ENCODE assay signal across 10 mouse cellular contexts in the genomic region with DNA sequence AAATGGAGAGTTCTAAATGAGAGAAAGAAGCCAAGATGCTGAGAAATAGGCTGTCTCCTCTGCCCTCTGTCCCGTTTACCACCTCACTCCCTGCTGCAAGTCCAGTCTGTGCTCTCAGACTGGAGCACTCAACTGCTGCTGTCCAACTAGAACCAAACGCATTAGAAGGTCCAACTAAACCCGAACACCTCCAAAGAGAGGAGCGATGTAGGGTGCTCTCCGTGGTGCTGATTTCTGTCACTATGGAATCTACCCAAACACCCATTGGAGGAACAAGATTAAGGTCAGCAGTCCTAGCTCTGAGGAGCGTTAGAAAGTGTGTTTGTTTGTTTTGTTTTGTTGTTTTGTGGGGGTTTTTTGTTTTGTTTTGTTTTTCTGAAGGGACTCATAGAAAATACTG. TPM values are rescaled to one million over a fixed set of nuclear protein-coding genes. Genes with fewer than 3 reads are reported as not detected.
DNase-seq lines count a peak whose midpoint lies in the region; ATAC-seq and TF ChIP-seq lines count a peak whose summit lies in the region.
"Had no signal": no experiment of that assay in that cellular context is flagged by ENCODE, and none has a peak within 500 bp of the region (broad histone marks: within the 10 kb centered on the region; RNA-seq: fewer than 3 reads in every experiment).

No protein-coding gene starts in this region.

- H3K9ac ChIP-seq in lung, embryonic 14.5 days: no peak overlapping the region
- H3K9ac ChIP-seq in neural tube, embryonic 11.5 days (ENCODE audit: low read length): no peak overlapping the region

- no peaks in the 10 kb centered on the region for H3K27me3 ChIP-seq in lung, embryonic 14.5 days (ENCODE audit: insufficient read depth, low read length)
- H3K27me3 ChIP-seq in neural tube, embryonic 11.5 days (ENCODE audit: control insufficient read depth, insufficient read depth, low read length): no peaks in the 10 kb centered on the region

- DNase-seq in lung, embryonic 14.5 days: peak; percentile 89
- DNase-seq in lung, adult 2 months: no peak
- DNase-seq in adrenal gland, adult 2 months: peak; percentile 10
- peak; percentile 82 for DNase-seq in forelimb bud, embryonic 11.5 days (ENCODE audit: low read depth, low spot score)
- DNase-seq in neural tube, embryonic 11.5 days (ENCODE audit: low spot score): peak; percentile 42
- DNase-seq in right cerebral cortex, adult 2 months (ENCODE audit: low spot score in 2 of 2): no peak
- no peak for DNase-seq in cerebellum, postnatal 36 days
- DNase-seq in right cerebral cortex, postnatal 25 days: no peak

- no peaks in the 10 kb centered on the region for H3K4me1 ChIP-seq in lung, embryonic 14.5 days (ENCODE audit: insufficient read depth)
- H3K4me1 ChIP-seq in lung, adult 2 months (ENCODE audit: control insufficient read depth, insufficient read depth, low read length): no peaks in the 10 kb centered on the region
- H3K4me1 ChIP-seq in neural tube, embryonic 11.5 days (ENCODE audit: control insufficient read depth, insufficient read depth, low read length): no peaks in the 10 kb centered on the region

- H3K36me3 ChIP-seq in lung, embryonic 14.5 days (ENCODE audit: insufficient read depth): no peaks in the 10 kb centered on the region
- H3K36me3 ChIP-seq in neural tube, embryonic 11.5 days (ENCODE audit: control insufficient read depth, insufficient read depth, low read length): no peaks in the 10 kb centered on the region

- WGBS in lung, embryonic 14.5 days: 14% methylated on average over 6 of the region's 6 CpGs
- 17% methylated on average over 6 of the region's 6 CpGs for WGBS in lung, adult 2 months
- WGBS in neural tube, embryonic 11.5 days: 16% methylated on average over 6 of the region's 6 CpGs

- no peak for TF ChIP-seq POLR2A in lung, adult 2 months (IDR thresholded peaks at IDR 0.05; ENCODE audit: borderline replicate concordance, extremely low read depth, low read depth, low read length)

- no peak overlapping the region for H3K4me2 ChIP-seq in lung, embryonic 14.5 days
- H3K4me2 ChIP-seq in neural tube, embryonic 11.5 days (ENCODE audit: low read depth): no peak overlapping the region

- H3K27ac ChIP-seq in lung, embryonic 14.5 days (ENCODE audit: low read depth): no peak overlapping the region
- H3K27ac ChIP-seq in neural tube, embryonic 11.5 days (ENCODE audit: low read depth, low read length): no peak overlapping the region

- no peaks in the 10 kb centered on the region for H3K9me3 ChIP-seq in lung, embryonic 14.5 days (ENCODE audit: low read depth, low read length)
- no peaks in the 10 kb centered on the region for H3K9me3 ChIP-seq in neural tube, embryonic 11.5 days (ENCODE audit: control insufficient read depth, low read length)

- no peak overlapping the region for H3K4me3 ChIP-seq in lung, embryonic 14.5 days (ENCODE audit: low read depth, low read length)
- H3K4me3 ChIP-seq in lung, adult 2 months (replicated peaks; ENCODE audit: extremely low read depth, low read depth, low read length): no peak overlapping the region
- no peak overlapping the region for H3K4me3 ChIP-seq in neural tube, embryonic 11.5 days (ENCODE audit: low read depth, low read length)

- no peak for TF ChIP-seq CTCF in lung, embryonic 14.5 days (IDR thresholded peaks at IDR 0.05; ENCODE audit: low read depth)
- TF ChIP-seq CTCF in lung, adult 2 months (IDR thresholded peaks at IDR 0.05; ENCODE audit: insufficient read depth, low read length): no peak

- no peak for ATAC-seq in lung, embryonic 14.5 days (ENCODE audit: insufficient read depth)
- ATAC-seq in neural tube, embryonic 11.5 days (ENCODE audit: insufficient read depth, low FRiP score, low TSS enrichment): no peak

RNA-seq across cellular contexts. Expression of a gene that starts 3.9 kb away (rescaled TPM):
- 0.31 TPM in 1 of 2 replicates, not detected in the other for polyA plus RNA-seq in lung, embryonic 14.5 days (2014; fragmentation: Nextera tagmentation; extraction: Ambion mirVana)
- polyA plus RNA-seq in lung, adult 2 months (2012; rRNA removed): 0.51 and 51.5 TPM in 2 replicates
- under 1 TPM in 1 of 2 experiments, not detected in 1; 0.52 TPM for total RNA-seq in adrenal gland, adult 2 months (2021)
- 0.12 and 0.13 TPM in 2 replicates for polyA plus RNA-seq in adrenal gland, adult 2 months (2012; rRNA removed)
- 7.7 and 7.9 TPM in 2 replicates for polyA plus RNA-seq in neural tube, embryonic 11.5 days (2014; fragmentation: Nextera tagmentation; extraction: Ambion mirVana)
- total RNA-seq: left cerebral cortex, postnatal 10 days had no signal
- polyA plus RNA-seq: cortical plate, adult 2 months had no signal

RNA-seq across cellular contexts. Expression of a gene that starts 10.4 kb away (rescaled TPM):
- polyA plus RNA-seq in lung, embryonic 14.5 days (2014; fragmentation: Nextera tagmentation; extraction: Ambion mirVana): not detected in 2 replicates
- polyA plus RNA-seq in lung, adult 2 months (2012; rRNA removed): not detected in 2 replicates
- total RNA-seq in adrenal gland, adult 2 months (2021): not detected
- polyA plus RNA-seq in adrenal gland, adult 2 months (2012; rRNA removed): not detected in 2 replicates
- not detected in 2 replicates for polyA plus RNA-seq in neural tube, embryonic 11.5 days (2014; fragmentation: Nextera tagmentation; extraction: Ambion mirVana)

RNA-seq across cellular contexts. Expression of a gene that starts 45.3 kb away (rescaled TPM):
- not detected in 2 replicates for polyA plus RNA-seq in lung, embryonic 14.5 days (2014; fragmentation: Nextera tagmentation; extraction: Ambion mirVana)
- polyA plus RNA-seq in lung, adult 2 months (2012; rRNA removed): 0.58 TPM in 1 of 2 replicates, not detected in the other
- total RNA-seq in adrenal gland, adult 2 months (2021): not detected
- polyA plus RNA-seq in adrenal gland, adult 2 months (2012; rRNA removed): not detected in 2 replicates
- not detected in 2 replicates for polyA plus RNA-seq in neural tube, embryonic 11.5 days (2014; fragmentation: Nextera tagmentation; extraction: Ambion mirVana)
- total RNA-seq: left cerebral cortex, postnatal 10 days had no signal
- polyA plus RNA-seq: cortical plate, adult 2 months had no signal

RNA-seq across cellular contexts. Expression of a gene that starts 55.0 kb away (rescaled TPM):
- polyA plus RNA-seq in lung, embryonic 14.5 days (2014; fragmentation: Nextera tagmentation; extraction: Ambion mirVana): 86.7 and 91.0 TPM in 2 replicates
- polyA plus RNA-seq in lung, adult 2 months (2012; rRNA removed): 275 and 280 TPM in 2 replicates
- total RNA-seq in adrenal gland, adult 2 months (2021): 1 to 10 TPM; 6.1 to 8.6 TPM
- 2.6 and 4.4 TPM in 2 replicates for polyA plus RNA-seq in adrenal gland, adult 2 months (2012; rRNA removed)
- polyA plus RNA-seq in neural tube, embryonic 11.5 days (2014; fragmentation: Nextera tagmentation; extraction: Ambion mirVana): 6.4 and 6.6 TPM in 2 replicates

RNA-seq across cellular contexts. Expression of a gene that starts 57.4 kb away (rescaled TPM):
- 2.1 and 2.9 TPM in 2 replicates for polyA plus RNA-seq in lung, embryonic 14.5 days (2014; fragmentation: Nextera tagmentation; extraction: Ambion mirVana)
- polyA plus RNA-seq in lung, adult 2 months (2012; rRNA removed): 0.38 and 0.65 TPM in 2 replicates
- not detected for total RNA-seq in adrenal gland, adult 2 months (2021)
- polyA plus RNA-seq in adrenal gland, adult 2 months (2012; rRNA removed): not detected in 2 replicates
- polyA plus RNA-seq in neural tube, embryonic 11.5 days (2014; fragmentation: Nextera tagmentation; extraction: Ambion mirVana): 0.88 and 1.1 TPM in 2 replicates
- total RNA-seq: left cerebral cortex, postnatal 10 days had no signal

Comparison
In these comparisons a context has a peak if more than half of its experiments do, and no peak if none do; other contexts are left out.
1. DNase-seq: peak in lung, embryonic 14.5 days (single experiment), adrenal gland, adult 2 months (single experiment), forelimb bud, embryonic 11.5 days (single experiment) and neural tube, embryonic 11.5 days (single experiment); none in lung, adult 2 months (single experiment), right cerebral cortex, adult 2 months (0 of 2), cerebellum, postnatal 36 days (0 of 2) and right cerebral cortex, postnatal 25 days (single experiment).